Mouse (Mus musculus) ES-Bruce4 (cell line): ENCODE measurements around the gene Relch. TPM values are rescaled to one million over a fixed set of nuclear protein-coding genes. Genes with fewer than 3 reads are reported as not detected.

Experiments
- H3K27ac ChIP-seq: 2 replicates; pipeline ENCODE4 v1.5.1; 2012; ENCODE audit warnings: low read length, inconsistent platforms; ENCODE audit not compliant: insufficient read depth
- H3K27me3 ChIP-seq: 2 replicates; pipeline ENCODE4 v1.6.1; 2012; ENCODE audit warnings: mild to moderate bottlenecking, low read length, inconsistent platforms; ENCODE audit not compliant: control insufficient read depth, poor library complexity, insufficient read depth, severe bottlenecking
- H3K36me3 ChIP-seq: 2 replicates; pipeline ENCODE4 v1.6.1; 2012; ENCODE audit warnings: inconsistent platforms, mild to moderate bottlenecking, low read length, moderate library complexity; ENCODE audit not compliant: control insufficient read depth, poor library complexity, insufficient read depth, severe bottlenecking
- H3K4me1 ChIP-seq: one replicate; pipeline ENCODE4 v1.8.1; 2011; ENCODE audit warnings: low read length; ENCODE audit not compliant: control insufficient read depth, insufficient read depth
- H3K4me3 ChIP-seq: 2 replicates; pipeline ENCODE4 v1.5.1; 2011; ENCODE audit warnings: low read depth, mild to moderate bottlenecking, low read length
- H3K9ac ChIP-seq: 2 replicates; pipeline ENCODE4 v1.6.1; 2012; ENCODE audit warnings: low read depth, mild to moderate bottlenecking, inconsistent platforms; ENCODE audit not compliant: poor library complexity, severe bottlenecking
- H3K9me3 ChIP-seq: replicated peaks from 2 replicates; pipeline ENCODE4 v1.6.1; 2012; ENCODE audit warnings: mild to moderate bottlenecking, low read length, inconsistent platforms; ENCODE audit not compliant: control insufficient read depth, poor library complexity, insufficient read depth, severe bottlenecking
- CTCF ChIP-seq: IDR thresholded peaks from one replicate; pipeline ENCODE4 v1.8.1; 2011; ENCODE audit warnings: low read depth, low read length
- EP300 ChIP-seq: IDR thresholded peaks from 2 replicates; pipeline ENCODE4 v1.6.1; 2011; ENCODE audit warnings: low read depth, low read length; ENCODE audit not compliant: insufficient read depth
- POLR2A ChIP-seq: IDR thresholded peaks from one replicate; pipeline ENCODE4 v1.8.1; 2011; ENCODE audit warnings: low read length; ENCODE audit not compliant: insufficient read depth
- polyA plus RNA-seq: library from polyadenylated mRNA; stranded (reverse); fragments of >200 nt; gene quantifications from 2 replicates; pipeline ENCODE4 v1.2.4, GENCODE M21; 2011; ENCODE audit warnings: low read depth; ENCODE audit not compliant: missing spikeins, insufficient read depth, insufficient read length

Relch gene
- polyA plus RNA-seq, 1 experiment: 26.5 TPM

GRCm38 (mm10) chr1:105662820-105663170 is 866 bp upstream of the Relch start:
- TF ChIP-seq POLR2A (no peak), EP300 (no peak), CTCF (no peak)

DNA sequence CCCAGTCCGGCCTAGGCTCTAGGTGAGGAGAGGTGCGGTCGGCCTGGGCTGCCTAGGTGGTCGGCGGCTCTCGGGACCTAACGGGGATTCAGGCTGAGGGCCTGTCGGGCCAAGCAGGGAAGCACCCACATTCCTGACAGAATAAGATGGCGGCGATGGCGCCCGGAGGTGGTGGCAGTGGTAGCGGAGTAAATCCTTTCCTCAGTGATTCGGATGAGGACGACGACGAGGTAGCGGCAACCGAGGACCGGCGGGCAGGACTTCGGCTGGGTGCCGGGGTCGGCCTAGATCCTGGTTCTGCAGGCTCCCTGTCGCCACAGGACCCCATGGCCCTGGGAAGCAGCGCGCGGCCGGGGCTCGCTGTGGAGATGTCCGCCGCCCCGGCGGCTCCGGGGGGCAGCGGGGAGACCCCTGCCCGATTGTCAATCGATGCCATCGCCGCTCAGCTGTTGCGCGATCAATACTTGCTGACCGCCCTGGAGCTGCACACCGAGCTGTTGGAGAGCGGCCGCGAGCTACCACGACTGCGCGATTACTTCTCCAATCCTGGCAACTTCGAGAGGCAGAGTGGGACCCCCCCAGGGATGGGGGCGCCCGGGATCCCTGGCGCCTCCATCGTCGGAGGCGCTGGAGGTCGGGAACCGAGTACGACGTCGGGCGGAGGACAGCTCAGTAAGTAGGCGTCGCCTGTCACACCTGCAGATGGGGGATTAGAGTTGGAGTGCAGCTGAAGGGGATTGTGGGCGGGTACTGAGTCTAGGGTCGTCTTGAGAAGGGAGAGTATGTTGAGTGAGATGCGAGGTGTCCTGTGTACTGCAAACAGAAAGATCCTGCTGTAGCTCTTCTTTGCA is 526 bp downstream of the Relch start:
- Histone ChIP-seq H3K4me3 (peak overlapping the region; percentile 80), H3K36me3 (no peaks in the 10 kb centered on the region), H3K9ac (peak overlapping the region; percentile 86), H3K9me3 (no peaks in the 10 kb centered on the region), H3K27ac (no peak overlapping the region), H3K27me3 (no peaks in the 10 kb centered on the region), H3K4me1 (no peaks in the 10 kb centered on the region)
- no peak for TF ChIP-seq CTCF

More at GRCm38 (mm10) chr1:105662820-105663170, 866 bp upstream of the Relch start:
- H3K9ac ChIP-seq: peak overlapping the region; percentile 68
- no peak overlapping the region for H3K27ac ChIP-seq
- H3K4me3 ChIP-seq: peak overlapping the region; percentile 92
- no peaks in the 10 kb centered on the region for H3K36me3 ChIP-seq
- H3K4me1 ChIP-seq: no peaks in the 10 kb centered on the region
- H3K9me3 ChIP-seq: no peaks in the 10 kb centered on the region
- H3K27me3 ChIP-seq: no peaks in the 10 kb centered on the region

DNA sequence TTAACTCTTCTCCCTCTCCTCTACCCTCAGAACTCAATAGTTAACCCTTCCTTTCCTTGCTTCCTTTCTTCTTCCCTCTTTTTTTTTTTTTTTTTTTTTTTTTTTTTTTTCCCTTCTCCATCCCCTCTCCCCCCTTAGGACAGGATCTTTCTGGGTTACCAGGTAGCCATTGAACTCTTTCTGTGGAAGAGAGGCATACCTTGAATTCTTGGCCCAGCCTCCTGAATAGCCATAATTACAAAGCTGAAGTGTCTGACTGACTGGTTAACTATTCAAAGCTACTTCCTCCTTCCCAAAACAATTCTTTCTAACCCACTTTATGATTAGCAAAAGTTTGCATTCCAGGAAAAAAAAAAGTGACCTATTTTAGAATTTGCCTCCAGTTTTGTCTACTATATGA is 6.0 kb downstream of the Relch start:
- TF ChIP-seq POLR2A: no peak
- no peak for TF ChIP-seq CTCF
- no peak for TF ChIP-seq EP300
- H3K27me3 ChIP-seq: no peaks in the 10 kb centered on the region
- H3K4me3 ChIP-seq: no peak overlapping the region
- no peaks in the 10 kb centered on the region for H3K36me3 ChIP-seq
- no peaks in the 10 kb centered on the region for H3K4me1 ChIP-seq
- no peak overlapping the region for H3K9ac ChIP-seq
- H3K9me3 ChIP-seq: no peaks in the 10 kb centered on the region
- H3K27ac ChIP-seq: no peak overlapping the region

DNA sequence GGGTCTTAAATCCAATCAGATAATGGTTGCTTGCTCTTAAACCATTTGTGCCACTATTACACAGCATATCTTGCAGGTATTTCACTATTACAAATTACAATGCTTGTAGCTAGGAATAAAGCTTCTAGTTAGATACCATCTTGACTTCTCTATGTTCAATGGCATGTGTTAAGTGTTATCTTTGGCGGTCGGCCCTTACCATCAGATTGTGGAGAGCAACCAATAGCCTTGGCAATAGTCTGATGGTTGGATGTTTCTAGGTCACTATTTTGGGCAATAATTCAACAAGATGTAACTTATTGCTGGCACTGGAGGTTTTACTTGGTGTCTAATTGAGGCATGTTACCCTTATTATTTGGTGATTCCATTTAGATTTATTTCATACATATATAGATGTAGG is 11.1 kb downstream of the Relch start:
- TF ChIP-seq CTCF: no peak
- TF ChIP-seq POLR2A: no peak
- TF ChIP-seq EP300: no peak
- no peak overlapping the region for H3K27ac ChIP-seq
- H3K9ac ChIP-seq: no peak overlapping the region
- no peak overlapping the region for H3K4me3 ChIP-seq
- H3K9me3 ChIP-seq: no peaks in the 10 kb centered on the region
- H3K36me3 ChIP-seq: no peaks in the 10 kb centered on the region; the same call in 1 of the 2 replicates
- H3K27me3 ChIP-seq: no peaks in the 10 kb centered on the region
- no peaks in the 10 kb centered on the region for H3K4me1 ChIP-seq

DNA sequence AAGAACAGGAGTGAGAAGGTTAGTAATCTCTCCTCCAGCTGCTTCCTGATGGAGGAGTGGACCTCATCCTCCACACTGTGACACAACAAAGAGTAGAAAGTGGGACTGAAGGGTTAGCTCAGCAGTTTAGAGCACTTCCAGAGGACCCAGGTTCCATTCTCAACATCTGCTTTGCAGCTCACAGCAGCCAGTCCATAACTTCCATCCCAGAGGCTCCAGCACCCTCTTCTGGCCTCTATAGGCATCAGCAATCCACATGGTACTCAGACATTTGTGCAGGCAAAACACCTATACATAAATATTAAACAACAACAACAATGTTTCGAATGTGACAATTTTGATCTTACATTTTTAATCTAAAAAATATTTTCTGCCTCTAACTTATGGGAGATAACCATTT is 16.9 kb downstream of the Relch start:
- TF ChIP-seq CTCF (peak; percentile 51), POLR2A (no peak)
- no peak overlapping the region for H3K4me3 ChIP-seq

GRCm38 (mm10) chr1:105685501-105685900 is 21.8 kb downstream of the Relch start:
- no peak for TF ChIP-seq CTCF
- no peak for TF ChIP-seq EP300
- TF ChIP-seq POLR2A: no peak
- no peaks in the 10 kb centered on the region for H3K4me1 ChIP-seq

More for the DNA sequence above, 16.9 kb downstream of the Relch start:
- Histone ChIP-seq H3K27ac (no peak overlapping the region), H3K27me3 (no peaks in the 10 kb centered on the region), H3K36me3 (peaks cover 2% of the 10 kb centered on the region), H3K9me3 (no peaks in the 10 kb centered on the region), H3K9ac (no peak overlapping the region), H3K4me1 (no peaks in the 10 kb centered on the region)

More at GRCm38 (mm10) chr1:105685501-105685900, 21.8 kb downstream of the Relch start:
- no peak overlapping the region for H3K27ac ChIP-seq
- peaks cover 2% of the 10 kb centered on the region; the same call in 1 of the 2 replicates for H3K36me3 ChIP-seq
- no peak overlapping the region for H3K4me3 ChIP-seq
- H3K9ac ChIP-seq: no peak overlapping the region
- H3K9me3 ChIP-seq: no peaks in the 10 kb centered on the region
- H3K27me3 ChIP-seq: no peaks in the 10 kb centered on the region
